Mouse (Mus musculus) C2C12 (cell line): Measurements from ENCODE around the gene Pcsk5. TPM values are rescaled to one million over a fixed set of nuclear protein-coding genes. Genes with fewer than 3 reads are reported as not detected.

ENCODE experiments used
- H3K27me3 ChIP-seq: one replicate; pipeline ENCODE4 v1.6.1; 2011; ENCODE audit not compliant: control insufficient read depth, insufficient read depth, insufficient read length
- H3K36me3 ChIP-seq: one replicate; pipeline ENCODE4 v1.6.1; 2011; ENCODE audit not compliant: control insufficient read depth, insufficient read depth
- H3K4me3 ChIP-seq: one replicate; pipeline ENCODE4 v1.5.1; 2011; ENCODE audit warnings: mild to moderate bottlenecking, control low read depth; ENCODE audit not compliant: poor library complexity, insufficient read depth, severe bottlenecking
- H3K79me2 ChIP-seq: one replicate; pipeline ENCODE4 v1.6.1; 2011; ENCODE audit not compliant: control insufficient read depth, insufficient read depth
- H3K79me3 ChIP-seq: one replicate; pipeline ENCODE4 v1.6.1; 2011; ENCODE audit warnings: low read depth, control low read depth
- H3ac ChIP-seq: one replicate; pipeline ENCODE3; 2011; ENCODE audit warnings: low read depth; ENCODE audit not compliant: control insufficient read depth, insufficient read length
- CEBPB ChIP-seq: IDR thresholded peaks from one replicate; pipeline ENCODE4 v1.6.1; 2011; ENCODE audit warnings: low read depth, mild to moderate bottlenecking, control low read depth, moderate library complexity
- CTCF ChIP-seq: IDR thresholded peaks from one replicate; pipeline ENCODE4 v1.5.1; 2011; ENCODE audit not compliant: control insufficient read depth, insufficient read depth, insufficient read length
- FOSL1 ChIP-seq: IDR thresholded peaks from one replicate; pipeline ENCODE4 v1.8.0; 2011; ENCODE audit warnings: mild to moderate bottlenecking, low read length; ENCODE audit not compliant: poor library complexity, insufficient read depth, severe bottlenecking
- MAX ChIP-seq: IDR thresholded peaks from one replicate; pipeline ENCODE4 v1.6.1; 2011; ENCODE audit warnings: mild to moderate bottlenecking, control low read depth
- MYOD1 ChIP-seq: IDR thresholded peaks from one replicate; pipeline ENCODE4 v1.6.1; 2011; ENCODE audit warnings: low read depth; ENCODE audit not compliant: control insufficient read depth, insufficient read length
- MYOG ChIP-seq: IDR thresholded peaks from one replicate; pipeline ENCODE4 v1.6.1; 2011; ENCODE audit not compliant: control insufficient read depth, insufficient read length; ENCODE audit errors: extremely low read depth
- USF1 ChIP-seq: IDR thresholded peaks from one replicate; pipeline ENCODE4 v1.6.1; 2011; ENCODE audit warnings: low read depth, mild to moderate bottlenecking, control low read depth, moderate library complexity
- polyA plus RNA-seq: library from polyadenylated mRNA; unstranded; fragments of >200 nt; fragmentation: generic; extraction: Trizol; gene quantifications from one replicate; pipeline ENCODE4 v1.2.1, GENCODE M21; 2012; ENCODE audit warnings: missing spikeins

Pcsk5 gene
- polyA plus RNA-seq, 1 experiment = not detected

GRCm38 (mm10) chr19:17558764-17559163 is 278.7 kb downstream of the Pcsk5 start:
- Histone ChIP-seq H3ac (no peak overlapping the region), H3K79me3 (no peaks in the 10 kb centered on the region)

GRCm38 (mm10) chr19:17555159-17555558 is 282.3 kb downstream of the Pcsk5 start:
- no peaks in the 10 kb centered on the region for H3K36me3 ChIP-seq
- no peak for TF ChIP-seq MYOD1
- no peaks in the 10 kb centered on the region for H3K27me3 ChIP-seq
- H3K4me3 ChIP-seq = no peak overlapping the region
- H3K79me3 ChIP-seq = no peaks in the 10 kb centered on the region
- no peaks in the 10 kb centered on the region for H3K79me2 ChIP-seq
- H3ac ChIP-seq = no peak overlapping the region

More at GRCm38 (mm10) chr19:17558764-17559163, 278.7 kb downstream of the Pcsk5 start:
- Histone ChIP-seq H3K36me3 (no peaks in the 10 kb centered on the region), H3K4me3 (no peak overlapping the region), H3K27me3 (no peaks in the 10 kb centered on the region), H3K79me2 (no peaks in the 10 kb centered on the region)
- TF ChIP-seq FOSL1 (no peak), USF1 (no peak), CEBPB (no peak), MAX (no peak), MYOD1 (no peak), MYOG (no peak), CTCF (no peak)

GRCm38 (mm10) chr19:17554571-17554970 is 282.9 kb downstream of the Pcsk5 start:
- Histone ChIP-seq H3K36me3 (no peaks in the 10 kb centered on the region), H3K4me3 (no peak overlapping the region), H3K79me2 (no peaks in the 10 kb centered on the region), H3ac (no peak overlapping the region), H3K27me3 (no peaks in the 10 kb centered on the region), H3K79me3 (no peaks in the 10 kb centered on the region)
- TF ChIP-seq FOSL1 = no peak
- no peak for TF ChIP-seq MAX
- TF ChIP-seq CEBPB = no peak
- no peak for TF ChIP-seq CTCF
- no peak for TF ChIP-seq USF1
- no peak for TF ChIP-seq MYOD1

- no peaks in the 10 kb centered on the region for H3K36me3 ChIP-seq
- H3ac ChIP-seq = no peak overlapping the region
- no peak overlapping the region for H3K4me3 ChIP-seq
- TF ChIP-seq USF1 (no peak), MYOD1 (no peak), CTCF (no peak), FOSL1 (no peak), MAX (no peak), CEBPB (no peak)
- no peaks in the 10 kb centered on the region for H3K27me3 ChIP-seq
- no peaks in the 10 kb centered on the region for H3K79me3 ChIP-seq
- no peaks in the 10 kb centered on the region for H3K79me2 ChIP-seq
These were observed 283.9 kb downstream of the Pcsk5 start for GRCm38 (mm10) chr19:17553396-17554100.

- H3K4me3 ChIP-seq = no peak overlapping the region
- no peaks in the 10 kb centered on the region for H3K27me3 ChIP-seq
- TF ChIP-seq CEBPB = no peak
- no peak for TF ChIP-seq FOSL1
- no peak for TF ChIP-seq MYOD1
- no peak for TF ChIP-seq MYOG
- TF ChIP-seq MAX = no peak
- TF ChIP-seq CTCF = no peak
- no peak for TF ChIP-seq USF1
These were observed 308.5 kb downstream of the Pcsk5 start for GRCm38 (mm10) chr19:17528746-17529532.

GRCm38 (mm10) chr19:17525558-17525957 is 311.9 kb downstream of the Pcsk5 start:
- Histone ChIP-seq H3K36me3 (no peaks in the 10 kb centered on the region), H3K79me2 (no peaks in the 10 kb centered on the region), H3K4me3 (no peak overlapping the region), H3K27me3 (no peaks in the 10 kb centered on the region), H3ac (no peak overlapping the region), H3K79me3 (no peaks in the 10 kb centered on the region)
- TF ChIP-seq CTCF = no peak
- no peak for TF ChIP-seq MYOD1
- no peak for TF ChIP-seq MYOG
- TF ChIP-seq FOSL1 = no peak
- no peak for TF ChIP-seq CEBPB

More at GRCm38 (mm10) chr19:17528746-17529532, 308.5 kb downstream of the Pcsk5 start:
- Histone ChIP-seq H3K36me3 (no peaks in the 10 kb centered on the region), H3K79me2 (no peaks in the 10 kb centered on the region), H3ac (no peak overlapping the region), H3K79me3 (no peaks in the 10 kb centered on the region)
